Mouse (Mus musculus) urinary bladder, postnatal 10 days (tissue): ENCODE data around the gene Prpsap1.

Source experiments
- DNase-seq: peaks from one replicate; pipeline ENCODE4 v3.0.0; 2022; ENCODE audit warnings: low spot score

Gene Prpsap1

GRCm38 (mm10) chr11:116443311-116443710, 50.7 kb downstream of the Prpsap1 start:
- DNase-seq: no peak

GRCm38 (mm10) chr11:116442867-116443177, 51.2 kb downstream of the Prpsap1 start:
- DNase-seq: no peak

- DNase-seq: no peak
These were observed 51.7 kb downstream of the Prpsap1 start for GRCm38 (mm10) chr11:116442129-116442866.

GRCm38 (mm10) chr11:116440408-116441068, 53.5 kb downstream of the Prpsap1 start:
- DNase-seq: no peak

- DNase-seq: no peak
These were observed 54.4 kb downstream of the Prpsap1 start for GRCm38 (mm10) chr11:116439269-116440240.

GRCm38 (mm10) chr11:116437541-116437940, 56.5 kb downstream of the Prpsap1 start:
- no peak for DNase-seq

- DNase-seq: no peak
These were observed 57.2 kb downstream of the Prpsap1 start for GRCm38 (mm10) chr11:116436725-116437331.

- DNase-seq: no peak
These were observed 57.8 kb downstream of the Prpsap1 start for GRCm38 (mm10) chr11:116435992-116436724.

- DNase-seq: no peak
These were observed 58.8 kb downstream of the Prpsap1 start for GRCm38 (mm10) chr11:116434967-116435752.

- DNase-seq: no peak
These were observed 59.6 kb downstream of the Prpsap1 start for GRCm38 (mm10) chr11:116434287-116434966.

GRCm38 (mm10) chr11:116433356-116434286, 60.4 kb downstream of the Prpsap1 start, which contains the start of gene Ubald2:
TSS of gene Ubald2 (plus strand) at chr11:116434094.
- peak; percentile 95 for DNase-seq

- no peak for DNase-seq
These were observed 61.2 kb downstream of the Prpsap1 start for GRCm38 (mm10) chr11:116432593-116433355.

- DNase-seq: no peak
These were observed 61.9 kb downstream of the Prpsap1 start for GRCm38 (mm10) chr11:116432127-116432526.

- no peak for DNase-seq
These were observed 62.4 kb downstream of the Prpsap1 start for GRCm38 (mm10) chr11:116431428-116432077.

GRCm38 (mm10) chr11:116430723-116431427, 63.1 kb downstream of the Prpsap1 start:
- no peak for DNase-seq

GRCm38 (mm10) chr11:116429862-116430613, 64.0 kb downstream of the Prpsap1 start:
- DNase-seq: no peak
